8 mouse cellular contexts compared by ENCODE assay signal in genomic region chr8:126473802-126474298, GRCm38 (mm10). TPM values are rescaled to one million over a fixed set of nuclear protein-coding genes. Genes with fewer than 3 reads are reported as not detected.
DNase-seq lines count a peak whose midpoint lies in the region; ATAC-seq and TF ChIP-seq lines count a peak whose summit lies in the region.

No protein-coding gene starts in this region.

- H3K9ac ChIP-seq in limb, embryonic 11.5 days (ENCODE audit: low read length), result peak overlapping the region; percentile 78

- ATAC-seq in limb, embryonic 11.5 days (ENCODE audit: insufficient number of reproducible peaks, low FRiP score, low TSS enrichment, low read depth), result no peak

- peak overlapping the region; percentile 76 for H3K4me2 ChIP-seq in limb, embryonic 11.5 days (ENCODE audit: low read depth, severe bottlenecking)

- no peak overlapping the region for H3K27ac ChIP-seq in limb, embryonic 11.5 days (replicated peaks; ENCODE audit: low read depth, low read length)
- peak overlapping the region; percentile 67; the same call in 1 of the 2 replicates for H3K27ac ChIP-seq in olfactory bulb, adult 2 months (ENCODE audit: insufficient read depth, low read depth, low read length)

- 0 out of 2 replicates have a peak, but pooled peaks cover 6% of the 10 kb centered on the region for H3K36me3 ChIP-seq in limb, embryonic 11.5 days (ENCODE audit: control insufficient read depth, insufficient read depth, low read length)

- no peak for TF ChIP-seq POLR2A in olfactory bulb, adult 2 months (IDR thresholded peaks at IDR 0.05; ENCODE audit: insufficient read depth, low read depth, low read length)

- H3K4me1 ChIP-seq in limb, embryonic 11.5 days (ENCODE audit: control insufficient read depth, insufficient read depth, low read length), result peaks cover 8% of the 10 kb centered on the region
- H3K4me1 ChIP-seq in olfactory bulb, adult 2 months (ENCODE audit: control insufficient read depth, insufficient read depth, low read length), result 0 out of 2 replicates have a peak, but pooled peaks cover 7% of the 10 kb centered on the region

- no peaks in the 10 kb centered on the region for H3K9me3 ChIP-seq in limb, embryonic 11.5 days (ENCODE audit: control insufficient read depth, low read length)

- no peak for TF ChIP-seq CTCF in olfactory bulb, adult 2 months (IDR thresholded peaks at IDR 0.05; ENCODE audit: insufficient read depth, low read depth, low read length)

- DNase-seq in embryo, embryonic 10 days (ENCODE audit: low spot score), result peak; percentile 46
- no peak for DNase-seq in embryo, embryonic 11 days
- DNase-seq in thymus, postnatal 14 days, result peak; percentile 14
- no peak for DNase-seq in thymus, postnatal 25 days
- DNase-seq in limb, embryonic 11.5 days (ENCODE audit: low spot score), result no peak
- DNase-seq in right cerebral cortex, postnatal 4 days, result no peak
- no peak for DNase-seq in kidney, adult 8-10 months

- peak overlapping the region; percentile 85 for H3K4me3 ChIP-seq in limb, embryonic 11.5 days (ENCODE audit: low read depth, low read length)
- peak overlapping the region; percentile 87 for H3K4me3 ChIP-seq in olfactory bulb, adult 2 months (ENCODE audit: insufficient read depth, low read depth, low read length)

- 15% methylated on average over 16 of the region's 16 CpGs for WGBS in limb, embryonic 11.5 days
- WGBS in olfactory bulb, adult 2 months, result 12% methylated on average over 16 of the region's 16 CpGs

- H3K27me3 ChIP-seq in limb, embryonic 11.5 days (ENCODE audit: control insufficient read depth, insufficient read depth, low read length), result no peaks in the 10 kb centered on the region

RNA-seq across cellular contexts. Expression of gene Tarbp1, which starts 1.0 kb away (rescaled TPM):
- 3.8 and 4.1 TPM in 2 replicates for polyA plus RNA-seq in limb, embryonic 11.5 days (2014; fragmentation: Nextera tagmentation; extraction: Ambion mirVana)
- not detected in 2 replicates for polyA plus RNA-seq in olfactory bulb, adult 2 months (2012; ENCODE audit: insufficient read depth, insufficient read length, low replicate concordance, missing spikeins)

RNA-seq across cellular contexts. Expression of gene Coa6, which starts 51.5 kb away (rescaled TPM):
- polyA plus RNA-seq in limb, embryonic 11.5 days (2014; fragmentation: Nextera tagmentation; extraction: Ambion mirVana), result 45.1 and 52.7 TPM in 2 replicates
- polyA plus RNA-seq in olfactory bulb, adult 2 months (2012; ENCODE audit: insufficient read depth, insufficient read length, low replicate concordance, missing spikeins), result not detected in 2 replicates

Comparison
In these comparisons a context has a peak if more than half of its experiments do, and no peak if none do; other contexts are left out.
1. DNase-seq: peak in embryo, embryonic 10 days (single experiment) and thymus, postnatal 14 days (single experiment); none in embryo, embryonic 11 days (single experiment), thymus, postnatal 25 days (single experiment), limb, embryonic 11.5 days (single experiment), right cerebral cortex, postnatal 4 days (single experiment) and kidney, adult 8-10 months (0 of 2).
2. RNA of gene Coa6, which starts 51.5 kb away (polyA plus RNA-seq): 45.1 to 52.7 TPM in limb, embryonic 11.5 days; not detected in olfactory bulb, adult 2 months; every median in the first group is over 10 times any median in the second.